Mouse (Mus musculus): Measurements from ENCODE around the gene Coq5.

DNA sequence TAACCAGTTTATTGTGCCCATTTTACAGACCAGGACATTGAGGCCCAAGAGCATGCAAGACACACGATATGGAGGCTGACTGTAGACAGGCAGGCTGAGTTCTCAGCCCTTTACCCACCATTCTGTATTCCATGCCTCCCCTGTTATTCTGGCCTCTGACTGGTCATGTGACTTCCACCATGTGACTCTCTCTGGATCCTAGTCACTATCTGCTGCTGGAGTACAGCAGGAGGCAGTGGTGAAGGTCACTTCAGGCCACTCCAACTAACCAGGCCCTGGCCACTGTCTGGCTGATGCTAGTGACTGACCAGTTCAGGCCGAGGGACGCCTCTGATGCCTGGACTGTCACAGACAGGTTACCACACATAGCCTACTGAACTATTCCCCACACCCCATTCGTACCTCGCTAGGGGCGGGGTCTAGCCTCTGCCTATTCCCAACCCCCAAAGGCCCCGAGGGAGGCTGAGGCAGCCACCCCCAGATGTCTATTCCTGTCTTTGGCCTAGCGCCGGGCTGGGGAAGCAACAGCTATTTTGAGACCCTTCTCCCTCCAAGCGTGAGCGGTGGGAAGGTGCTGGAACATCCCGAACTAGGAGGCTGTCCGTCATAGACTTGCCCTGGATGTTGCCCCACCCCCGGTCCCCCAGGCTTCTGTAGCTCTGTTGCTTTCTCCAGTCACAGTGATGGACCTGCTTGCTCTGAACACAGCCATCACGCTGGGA lies 48.5 kb upstream of the Coq5 start:
- TF ChIP-seq GATA1 (IDR thresholded peaks at IDR 0.05; ENCODE audit: borderline replicate concordance, low read length) (no peak), CTCF (IDR thresholded peaks at IDR 0.05; ENCODE audit: low read depth, low read length) (no peak), TAL1 (conservative IDR thresholded peaks at IDR 0.05; ENCODE audit: low read depth, low read length) (no peak), POLR2AphosphoS5 (IDR thresholded peaks at IDR 0.05; ENCODE audit: insufficient replicate concordance, low read depth, low read length) (no peak)
